Mouse (Mus musculus): ENCODE measurements at regions not wholly inside any gene's neighbourhood (a gene's known extent, or its start where the extent isn't known, plus 50 kb on each side); places are given as distances from the start of the nearest gene placed in this dataset.

- no peak for TF ChIP-seq CTCF (IDR thresholded peaks at IDR 0.05)
- no peak for TF ChIP-seq POLR2A (IDR thresholded peaks at IDR 0.05; ENCODE audit: insufficient read depth, low read depth, low read length)
Observed at GRCm38 (mm10) chr14:106197826-106198225, 91.8 kb downstream of the Trim52 start.

Measured in heart, adult 2 months (tissue).